Mouse (Mus musculus): ENCODE data around the gene Med12l. TPM values are rescaled to one million over a fixed set of nuclear protein-coding genes. Genes with fewer than 3 reads are reported as not detected.

The Med12l gene
- polyA plus RNA-seq, 1 experiment from 2014 or later = 6.2 TPM

GRCm38 (mm10) chr3:59041487-59041886 is 35.9 kb downstream of the Med12l start:
- Histone ChIP-seq H3K36me3 (ENCODE audit: control insufficient read depth, insufficient read depth, low read length) (no peaks in the 10 kb centered on the region), H3K27me3 (ENCODE audit: control insufficient read depth, insufficient read depth, low read length) (no peaks in the 10 kb centered on the region), H3K27ac (ENCODE audit: low read depth, low read length) (no peak overlapping the region), H3K9me3 (replicated peaks; ENCODE audit: control insufficient read depth, low read length) (no peaks in the 10 kb centered on the region), H3K4me2 (no peak overlapping the region), H3K4me3 (ENCODE audit: low read depth, low read length) (no peak overlapping the region), H3K4me1 (ENCODE audit: control insufficient read depth, insufficient read depth, low read length) (no peaks in the 10 kb centered on the region), H3K9ac (ENCODE audit: low read depth, low read length) (no peak overlapping the region)
- WGBS (ENCODE audit: insufficient replicate concordance) = 88% methylated on average over 6 of the region's 6 CpGs
- no peak for ATAC-seq (replicated peaks; ENCODE audit: insufficient number of reproducible peaks, low FRiP score, low TSS enrichment)

GRCm38 (mm10) chr3:59054834-59055535 is 49.4 kb downstream of the Med12l start:
- H3K9ac ChIP-seq (ENCODE audit: low read depth, low read length) = no peak overlapping the region
- H3K4me1 ChIP-seq (ENCODE audit: control insufficient read depth, insufficient read depth, low read length) = peaks cover 17% of the 10 kb centered on the region
- no peak for ATAC-seq (replicated peaks; ENCODE audit: insufficient number of reproducible peaks, low FRiP score, low TSS enrichment)
- no peaks in the 10 kb centered on the region for H3K27me3 ChIP-seq (ENCODE audit: control insufficient read depth, insufficient read depth, low read length)
- no peak overlapping the region for H3K27ac ChIP-seq (ENCODE audit: low read depth, low read length)
- no peak overlapping the region for H3K4me3 ChIP-seq (ENCODE audit: low read depth, low read length)
- no peaks in the 10 kb centered on the region for H3K36me3 ChIP-seq (ENCODE audit: control insufficient read depth, insufficient read depth, low read length)
- H3K9me3 ChIP-seq (replicated peaks; ENCODE audit: control insufficient read depth, low read length) = no peaks in the 10 kb centered on the region
- H3K4me2 ChIP-seq = 0 out of 2 replicates have a peak overlapping the region, but pooled peaks have one; percentile 11
- 57% methylated on average over 17 of the region's 17 CpGs for WGBS (ENCODE audit: insufficient replicate concordance)

- peaks cover 17% of the 10 kb centered on the region for H3K4me1 ChIP-seq (ENCODE audit: control insufficient read depth, insufficient read depth, low read length)
- peak overlapping the region; percentile 1; the same call in 1 of the 2 replicates for H3K27ac ChIP-seq (ENCODE audit: low read depth, low read length)
- H3K4me2 ChIP-seq = peak overlapping the region; percentile 56
- H3K9ac ChIP-seq (ENCODE audit: low read depth, low read length) = no peak overlapping the region; the same call in 1 of the 2 replicates
- no peaks in the 10 kb centered on the region for H3K27me3 ChIP-seq (ENCODE audit: control insufficient read depth, insufficient read depth, low read length)
- no peaks in the 10 kb centered on the region for H3K36me3 ChIP-seq (ENCODE audit: control insufficient read depth, insufficient read depth, low read length)
- WGBS (ENCODE audit: insufficient replicate concordance) = under 1% methylated on average over 7 of the region's 7 CpGs
- peak; percentile 63; the same call in 1 of the 2 replicates for ATAC-seq (replicated peaks; ENCODE audit: insufficient number of reproducible peaks, low FRiP score, low TSS enrichment)
- peak overlapping the region; percentile 11; the same call in 1 of the 2 replicates for H3K4me3 ChIP-seq (ENCODE audit: low read depth, low read length)
- H3K9me3 ChIP-seq (replicated peaks; ENCODE audit: control insufficient read depth, low read length) = no peaks in the 10 kb centered on the region
Observed at GRCm38 (mm10) chr3:59059022-59059541, 53.5 kb downstream of the Med12l start.

- Histone ChIP-seq H3K27ac (ENCODE audit: low read depth, low read length) (no peak overlapping the region), H3K27me3 (ENCODE audit: control insufficient read depth, insufficient read depth, low read length) (no peaks in the 10 kb centered on the region), H3K9me3 (replicated peaks; ENCODE audit: control insufficient read depth, low read length) (no peaks in the 10 kb centered on the region), H3K36me3 (ENCODE audit: control insufficient read depth, insufficient read depth, low read length) (no peaks in the 10 kb centered on the region), H3K4me2 (no peak overlapping the region), H3K9ac (ENCODE audit: low read depth, low read length) (no peak overlapping the region), H3K4me3 (ENCODE audit: low read depth, low read length) (no peak overlapping the region), H3K4me1 (ENCODE audit: control insufficient read depth, insufficient read depth, low read length) (peaks cover 11% of the 10 kb centered on the region)
- ATAC-seq (replicated peaks; ENCODE audit: insufficient number of reproducible peaks, low FRiP score, low TSS enrichment) = no peak
- WGBS (ENCODE audit: insufficient replicate concordance) = 81% methylated on average over 7 of the region's 7 CpGs
Observed at GRCm38 (mm10) chr3:59060131-59060530, 54.5 kb downstream of the Med12l start.

- 65% methylated on average over 5 of the region's 5 CpGs for WGBS (ENCODE audit: insufficient replicate concordance)
- Histone ChIP-seq H3K27ac (ENCODE audit: low read depth, low read length) (no peak overlapping the region), H3K9me3 (replicated peaks; ENCODE audit: control insufficient read depth, low read length) (no peaks in the 10 kb centered on the region), H3K4me1 (ENCODE audit: control insufficient read depth, insufficient read depth, low read length) (peaks cover 8% of the 10 kb centered on the region), H3K9ac (ENCODE audit: low read depth, low read length) (no peak overlapping the region), H3K4me3 (ENCODE audit: low read depth, low read length) (no peak overlapping the region), H3K4me2 (no peak overlapping the region), H3K27me3 (ENCODE audit: control insufficient read depth, insufficient read depth, low read length) (no peaks in the 10 kb centered on the region), H3K36me3 (ENCODE audit: control insufficient read depth, insufficient read depth, low read length) (no peaks in the 10 kb centered on the region)
- ATAC-seq (replicated peaks; ENCODE audit: insufficient number of reproducible peaks, low FRiP score, low TSS enrichment) = no peak
Observed at GRCm38 (mm10) chr3:59062141-59062540, 56.5 kb downstream of the Med12l start.

- H3K4me1 ChIP-seq (ENCODE audit: control insufficient read depth, insufficient read depth, low read length) = peaks cover 6% of the 10 kb centered on the region
- H3K36me3 ChIP-seq (ENCODE audit: control insufficient read depth, insufficient read depth, low read length) = no peaks in the 10 kb centered on the region
- no peak overlapping the region for H3K4me2 ChIP-seq
- no peaks in the 10 kb centered on the region for H3K27me3 ChIP-seq (ENCODE audit: control insufficient read depth, insufficient read depth, low read length)
- ATAC-seq (replicated peaks; ENCODE audit: insufficient number of reproducible peaks, low FRiP score, low TSS enrichment) = no peak
- no peak overlapping the region for H3K4me3 ChIP-seq (ENCODE audit: low read depth, low read length)
- 76% methylated on average over 4 of the region's 4 CpGs for WGBS (ENCODE audit: insufficient replicate concordance)
- no peak overlapping the region for H3K9ac ChIP-seq (ENCODE audit: low read depth, low read length)
- no peaks in the 10 kb centered on the region for H3K9me3 ChIP-seq (replicated peaks; ENCODE audit: control insufficient read depth, low read length)
- no peak overlapping the region for H3K27ac ChIP-seq (ENCODE audit: low read depth, low read length)
Observed at GRCm38 (mm10) chr3:59063431-59063830, 57.8 kb downstream of the Med12l start.

GRCm38 (mm10) chr3:59065937-59066336 is 60.3 kb downstream of the Med12l start:
- no peak overlapping the region for H3K9ac ChIP-seq (ENCODE audit: low read depth, low read length)
- H3K36me3 ChIP-seq (ENCODE audit: control insufficient read depth, insufficient read depth, low read length) = no peaks in the 10 kb centered on the region
- ATAC-seq (replicated peaks; ENCODE audit: insufficient number of reproducible peaks, low FRiP score, low TSS enrichment) = no peak
- H3K9me3 ChIP-seq (replicated peaks; ENCODE audit: control insufficient read depth, low read length) = no peaks in the 10 kb centered on the region
- no peak overlapping the region for H3K4me3 ChIP-seq (ENCODE audit: low read depth, low read length)
- no peaks in the 10 kb centered on the region for H3K27me3 ChIP-seq (ENCODE audit: control insufficient read depth, insufficient read depth, low read length)
- 83% methylated on average over 3 of the region's 3 CpGs for WGBS (ENCODE audit: insufficient replicate concordance)
- no peaks in the 10 kb centered on the region for H3K4me1 ChIP-seq (ENCODE audit: control insufficient read depth, insufficient read depth, low read length)
- H3K27ac ChIP-seq (ENCODE audit: low read depth, low read length) = no peak overlapping the region
- H3K4me2 ChIP-seq = no peak overlapping the region

- Histone ChIP-seq H3K4me2 (no peak overlapping the region), H3K36me3 (ENCODE audit: control insufficient read depth, insufficient read depth, low read length) (no peaks in the 10 kb centered on the region), H3K4me3 (ENCODE audit: low read depth, low read length) (no peak overlapping the region), H3K27me3 (ENCODE audit: control insufficient read depth, insufficient read depth, low read length) (no peaks in the 10 kb centered on the region), H3K9ac (ENCODE audit: low read depth, low read length) (no peak overlapping the region), H3K27ac (ENCODE audit: low read depth, low read length) (no peak overlapping the region), H3K4me1 (ENCODE audit: control insufficient read depth, insufficient read depth, low read length) (no peaks in the 10 kb centered on the region), H3K9me3 (replicated peaks; ENCODE audit: control insufficient read depth, low read length) (no peaks in the 10 kb centered on the region)
- 82% methylated on average over 8 of the region's 8 CpGs for WGBS (ENCODE audit: insufficient replicate concordance)
- no peak for ATAC-seq (replicated peaks; ENCODE audit: insufficient number of reproducible peaks, low FRiP score, low TSS enrichment)
Observed at GRCm38 (mm10) chr3:59066558-59067294, 61.1 kb downstream of the Med12l start.

Data from heart, embryonic 11.5 days (tissue).